Mouse (Mus musculus): ENCODE measurements around the gene Tmc2.

Tmc2 gene

GRCm38 (mm10) chr2:130248226-130248625 is 53.2 kb downstream of the Tmc2 start:
- no peak for DNase-seq (ENCODE audit: low spot score in 2 of 2)

GRCm38 (mm10) chr2:130256762-130257161 is 61.8 kb downstream of the Tmc2 start:
- no peak for DNase-seq (ENCODE audit: low spot score in 2 of 2)

GRCm38 (mm10) chr2:130260822-130261221 is 65.8 kb downstream of the Tmc2 start:
- DNase-seq (ENCODE audit: low spot score in 2 of 2) = no peak

GRCm38 (mm10) chr2:130261914-130262313 is 66.9 kb downstream of the Tmc2 start:
- no peak for DNase-seq (ENCODE audit: low spot score in 2 of 2)

GRCm38 (mm10) chr2:130262398-130262797 is 67.4 kb downstream of the Tmc2 start:
- no peak for DNase-seq (ENCODE audit: low spot score in 2 of 2)

DNA sequence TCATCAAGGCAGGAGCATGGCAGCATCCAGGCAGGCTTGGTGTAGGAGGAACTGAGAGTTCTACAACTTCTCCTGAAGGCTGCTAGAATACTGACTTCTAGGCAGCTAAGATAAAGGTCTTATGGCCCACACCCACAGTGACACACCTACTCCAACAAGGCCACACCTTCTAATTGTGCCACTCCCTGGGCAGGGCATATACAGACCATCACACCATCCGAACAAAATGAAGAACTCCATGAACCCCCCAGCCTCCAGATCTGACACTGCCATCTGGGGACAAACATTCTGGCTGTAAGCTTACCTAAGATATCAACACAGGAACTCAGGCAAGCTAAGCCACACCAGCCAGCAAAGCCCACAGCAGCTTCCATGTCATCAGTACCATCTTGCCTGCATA is 70.5 kb downstream of the Tmc2 start:
- no peak for DNase-seq (ENCODE audit: low spot score in 2 of 2)

DNA sequence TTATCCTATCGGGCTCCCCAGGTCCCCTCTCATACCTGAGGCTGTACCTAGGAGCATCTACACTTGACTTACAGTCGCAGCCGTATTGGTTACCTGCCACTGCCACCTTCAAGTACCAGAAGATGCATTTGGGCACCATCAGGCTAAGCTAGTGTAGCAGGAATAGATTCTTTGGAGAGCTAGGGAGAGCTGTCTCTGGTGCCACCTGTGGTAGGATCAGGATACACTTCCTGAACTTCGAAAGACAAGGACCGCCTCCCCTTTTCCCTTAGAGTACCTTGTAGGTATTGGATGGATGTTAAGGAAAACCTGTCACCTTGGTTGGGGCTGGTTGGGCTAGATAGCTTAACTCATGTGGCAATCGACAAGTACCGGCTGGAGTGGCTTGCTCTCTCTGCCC is 73.1 kb downstream of the Tmc2 start:
- DNase-seq (ENCODE audit: low spot score in 2 of 2) = no peak

DNA sequence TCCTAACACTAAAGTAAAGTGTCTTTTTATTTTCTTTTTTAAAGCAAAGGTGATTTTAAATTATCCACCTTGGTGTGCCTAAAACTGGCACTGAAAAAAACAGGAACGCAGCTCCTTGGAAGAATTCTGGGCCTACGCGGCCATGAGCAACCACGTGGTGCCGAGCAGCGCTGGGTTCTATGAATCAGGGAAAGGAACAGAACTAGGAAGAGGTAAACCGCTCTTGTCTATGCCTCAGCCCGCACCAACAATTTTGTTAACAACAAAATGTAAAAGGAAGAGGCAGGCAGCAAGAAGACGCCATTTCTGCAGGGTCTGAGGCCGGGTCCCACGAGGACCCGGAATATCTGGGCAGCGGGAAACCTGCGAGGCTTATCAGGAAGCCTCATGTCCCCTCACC is 78.7 kb downstream of the Tmc2 start:
- DNase-seq (ENCODE audit: low spot score in 2 of 2) = peak in 1 of 2 experiments; percentile 15

GRCm38 (mm10) chr2:130274149-130274861 is 79.3 kb downstream of the Tmc2 start, which contains the start of gene Nop56:
Gene Nop56 (plus strand): TSS chr2:130274430.
- DNase-seq (ENCODE audit: low spot score in 2 of 2) = peak; percentile 98 to 99

DNA sequence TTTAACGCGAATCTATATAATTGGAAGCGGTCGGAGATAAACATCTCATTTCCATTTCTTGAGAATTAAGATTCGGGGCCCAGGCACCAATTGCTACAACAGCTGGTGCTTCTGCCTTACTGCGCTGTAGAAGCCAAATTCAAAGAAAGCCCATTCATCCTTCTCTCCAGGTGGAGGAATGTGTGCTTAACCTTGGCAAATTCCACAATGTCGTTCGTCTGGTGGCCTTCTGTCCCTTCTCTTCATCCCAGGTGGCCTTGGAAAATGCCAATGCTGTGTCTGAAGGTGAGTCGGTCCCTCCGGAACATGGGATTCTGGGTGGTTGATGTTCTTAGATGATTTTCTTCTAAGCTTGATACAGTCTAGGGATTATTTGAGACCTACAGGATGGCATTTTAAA is 79.9 kb downstream of the Tmc2 start:
- no peak for DNase-seq (ENCODE audit: low spot score in 2 of 2)

DNA sequence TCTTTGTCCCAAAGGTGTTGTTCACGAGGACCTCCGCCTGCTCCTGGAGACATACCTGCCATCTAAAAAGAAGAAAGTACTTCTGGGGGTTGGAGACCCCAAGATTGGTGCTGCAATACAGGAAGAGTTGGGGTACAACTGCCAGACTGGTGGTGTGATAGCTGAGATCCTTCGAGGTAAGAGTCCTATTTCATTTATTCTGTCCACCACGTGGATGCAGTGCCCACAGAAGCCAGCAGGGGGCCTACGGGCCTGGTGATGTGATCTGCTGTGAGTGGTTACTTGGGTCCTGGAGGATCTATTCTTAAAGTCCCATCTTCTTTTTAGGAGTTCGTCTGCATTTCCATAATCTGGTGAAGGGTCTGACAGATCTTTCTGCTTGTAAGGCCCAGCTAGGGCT is 80.7 kb downstream of the Tmc2 start:
- DNase-seq (ENCODE audit: low spot score in 2 of 2) = peak; percentile 46 to 65

GRCm38 (mm10) chr2:130279600-130280091 is 84.7 kb downstream of the Tmc2 start:
- no peak for DNase-seq (ENCODE audit: low spot score in 2 of 2)

- no peak for DNase-seq (ENCODE audit: low spot score in 2 of 2)
These were observed 85.2 kb downstream of the Tmc2 start for GRCm38 (mm10) chr2:130280224-130280623.

GRCm38 (mm10) chr2:130280818-130281217 is 85.8 kb downstream of the Tmc2 start:
- no peak for DNase-seq (ENCODE audit: low spot score in 2 of 2)

DNA sequence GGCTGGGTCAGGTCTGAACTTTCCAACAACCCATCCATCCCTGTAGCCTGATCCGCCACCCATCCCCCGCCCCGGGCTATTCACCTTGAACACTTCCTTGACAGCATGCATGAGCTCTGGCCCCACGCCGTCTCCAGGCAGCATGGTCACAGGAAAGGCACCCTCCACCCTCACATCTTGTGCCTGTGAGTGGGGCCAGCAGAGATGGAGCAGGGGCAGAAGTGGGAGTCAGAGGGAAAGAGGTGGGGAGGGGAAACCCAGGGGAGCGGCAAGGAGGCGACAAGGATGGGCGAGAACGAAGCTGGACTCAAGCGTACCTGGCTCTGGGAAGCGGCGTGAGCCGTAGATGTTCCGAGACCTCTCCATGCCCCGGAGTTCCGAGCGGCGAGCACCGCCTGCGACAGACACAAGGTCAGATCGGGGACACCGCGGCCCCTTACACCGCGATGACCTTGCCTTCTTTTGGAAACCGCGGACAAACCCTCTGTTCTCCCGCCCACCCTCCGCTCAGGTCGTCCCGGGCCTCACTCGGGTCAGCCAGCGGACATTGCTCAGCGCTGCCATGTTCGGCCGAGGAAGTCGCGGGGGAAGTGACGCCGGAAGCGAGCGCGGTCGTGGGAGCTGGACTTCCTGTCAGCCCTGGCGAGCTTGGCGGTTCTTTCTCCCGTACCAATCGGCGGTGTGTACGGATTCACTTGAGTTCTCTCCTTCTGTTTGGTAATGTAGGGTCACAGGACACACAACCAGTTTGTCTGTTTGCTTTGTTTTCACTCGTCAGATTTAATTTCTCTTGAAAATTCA is 89.1 kb downstream of the Tmc2 start, which contains the start of gene Idh3b:
Gene Idh3b (minus strand): TSS at position 694 of the 801 bp plus-strand sequence.
- peak; percentile 55 to 67 for DNase-seq (ENCODE audit: low spot score in 2 of 2)

DNA sequence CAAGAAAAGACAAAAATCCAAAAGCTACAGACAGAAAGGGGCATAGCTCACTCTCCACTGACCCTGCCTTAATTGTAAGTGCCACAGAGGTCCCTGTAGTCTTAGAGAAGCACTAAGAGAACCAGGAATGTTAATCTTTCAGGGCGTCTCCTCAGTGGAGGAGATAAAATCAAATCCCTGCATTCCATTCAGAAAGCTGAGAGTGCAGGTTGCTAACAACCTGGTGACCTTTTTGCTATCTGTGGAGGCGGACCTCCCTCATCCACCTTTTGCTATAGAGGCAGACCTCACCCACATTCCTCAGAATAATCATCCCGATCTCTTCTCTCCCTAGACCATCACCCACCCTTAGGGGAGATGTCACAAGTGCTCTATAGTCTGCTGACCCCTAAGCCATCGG is 94.1 kb downstream of the Tmc2 start:
- DNase-seq (ENCODE audit: low spot score in 2 of 2) = no peak

DNA sequence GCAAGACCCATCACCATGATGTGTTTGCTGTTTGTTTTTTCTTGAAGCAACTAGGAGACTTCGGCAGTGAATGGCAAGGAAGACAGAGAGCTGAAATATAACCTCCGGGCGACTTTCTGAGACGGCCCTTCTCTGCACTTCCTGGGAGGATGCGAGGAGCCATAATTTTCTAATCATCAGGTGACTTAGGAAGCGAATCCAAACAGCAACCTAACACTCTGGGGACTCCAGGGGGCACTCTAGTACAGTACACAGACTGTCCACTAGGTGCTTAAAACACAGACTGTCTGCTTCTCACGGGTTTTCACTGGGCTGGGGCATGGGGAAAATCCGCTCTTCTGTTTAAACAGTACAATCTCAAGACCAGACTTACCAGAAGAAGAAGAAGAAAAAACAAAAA is 96.4 kb downstream of the Tmc2 start:
- DNase-seq (ENCODE audit: low spot score in 2 of 2) = peak in 1 of 2 experiments; percentile 58

- DNase-seq (ENCODE audit: low spot score in 2 of 2) = no peak
These were observed 98.0 kb downstream of the Tmc2 start for GRCm38 (mm10) chr2:130293009-130293408.

- no peak for DNase-seq (ENCODE audit: low spot score in 2 of 2)
These were observed 98.5 kb downstream of the Tmc2 start for GRCm38 (mm10) chr2:130293486-130293885.

DNA sequence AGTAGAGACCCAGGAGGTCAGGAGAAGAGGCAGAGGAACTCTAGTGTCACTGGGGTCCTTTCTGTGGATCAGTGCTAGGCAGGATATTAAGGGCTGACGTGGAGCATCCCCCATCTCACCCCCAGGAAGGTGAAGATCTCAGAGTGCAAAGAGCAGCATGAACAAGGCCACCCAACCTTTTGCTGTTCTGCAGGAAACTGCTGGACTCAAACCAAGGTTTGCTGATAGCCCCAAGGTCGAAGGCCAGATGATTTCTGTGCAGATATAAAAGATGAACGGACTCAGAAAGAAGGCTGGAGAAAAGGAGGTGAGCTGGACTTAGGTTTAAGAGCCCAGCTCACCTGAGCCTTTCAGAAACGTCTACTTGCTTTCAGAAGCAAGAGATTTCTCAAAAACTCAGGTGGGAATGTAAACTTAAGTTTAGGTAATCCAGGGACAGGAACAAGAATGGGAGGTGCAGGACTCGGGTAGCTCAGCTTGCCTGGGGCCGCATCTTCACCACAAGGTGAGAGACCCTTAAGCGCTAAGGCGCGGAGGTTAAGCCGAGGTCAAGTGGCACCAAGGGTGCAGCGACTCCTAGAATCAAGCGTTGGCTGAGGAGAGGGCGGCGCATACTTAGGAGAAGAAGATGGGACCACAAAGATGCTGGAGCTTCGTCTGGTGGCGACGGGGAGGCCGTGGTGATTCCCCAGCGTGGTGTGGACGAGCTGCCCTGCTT is 99.4 kb downstream of the Tmc2 start:
- no peak for DNase-seq (ENCODE audit: low spot score in 2 of 2)

- no peak for DNase-seq (ENCODE audit: low spot score in 2 of 2)
These were observed 99.9 kb downstream of the Tmc2 start, which contains the start of gene Ebf4 for GRCm38 (mm10) chr2:130294936-130295277. Gene Ebf4 (plus strand): TSS chr2:130295169.
